In the genomic region with DNA sequence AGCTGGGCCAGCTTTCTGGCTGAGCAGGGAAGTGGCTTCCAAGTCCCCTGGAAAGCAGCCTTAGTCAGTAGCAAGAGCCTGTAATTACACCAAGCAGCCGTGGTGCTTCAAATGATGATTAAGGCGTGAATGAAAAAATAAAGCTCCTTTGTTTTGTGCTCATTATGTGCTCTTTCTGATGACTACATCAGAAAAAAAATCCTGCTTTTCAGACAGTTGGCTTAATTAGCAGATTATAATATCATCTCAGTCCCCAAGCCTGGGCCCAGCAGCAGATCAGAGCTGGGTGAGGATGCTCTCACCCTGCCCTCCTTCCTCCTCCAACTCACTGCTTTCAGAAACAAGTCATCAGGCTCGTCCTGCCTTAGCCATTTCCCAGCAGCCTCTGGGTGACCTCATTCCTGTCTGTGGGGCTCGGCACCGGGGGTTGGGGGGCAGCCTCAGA, we compare ENCODE assay signal across 17 mouse cellular contexts. TPM values are rescaled to one million over a fixed set of nuclear protein-coding genes. Genes with fewer than 3 reads are reported as not detected.
DNase-seq lines count a peak whose midpoint lies in the region; ATAC-seq and TF ChIP-seq lines count a peak whose summit lies in the region.
"Had no signal": no experiment of that assay in that cellular context is flagged by ENCODE, and none has a peak within 500 bp of the region (broad histone marks: within the 10 kb centered on the region; RNA-seq: fewer than 3 reads in every experiment).

No protein-coding gene starts in this region.

- H3K9ac ChIP-seq in forebrain, postnatal 0 days = no peak overlapping the region
- H3K9ac ChIP-seq: heart, embryonic 13.5 days; limb, embryonic 13.5 days; stomach, embryonic 15.5 days had no signal

- no peaks in the 10 kb centered on the region for H3K9me3 ChIP-seq in forebrain, postnatal 0 days (ENCODE audit: low read length)
- H3K9me3 ChIP-seq: heart, embryonic 13.5 days; limb, embryonic 13.5 days; stomach, embryonic 15.5 days had no signal

- no peaks in the 10 kb centered on the region; the same call in 1 of the 2 replicates for H3K27me3 ChIP-seq in forebrain, postnatal 0 days (ENCODE audit: insufficient read depth, low read length)
- H3K27me3 ChIP-seq: heart, embryonic 13.5 days; limb, embryonic 13.5 days; stomach, embryonic 15.5 days had no signal

- peaks cover 2% of the 10 kb centered on the region for H3K4me1 ChIP-seq in forebrain, postnatal 0 days (ENCODE audit: insufficient read depth)
- H3K4me1 ChIP-seq: stomach, embryonic 15.5 days had no signal

- 18% methylated on average over 5 of the region's 5 CpGs for WGBS in forebrain, postnatal 0 days

- no peak overlapping the region for H3K4me3 ChIP-seq in left cerebral cortex, adult 2 months
- no peak overlapping the region for H3K4me3 ChIP-seq in forebrain, postnatal 0 days (ENCODE audit: low read depth, low read length)
- H3K4me3 ChIP-seq: heart, embryonic 13.5 days; limb, embryonic 13.5 days; stomach, embryonic 15.5 days had no signal

- no peaks in the 10 kb centered on the region for H3K36me3 ChIP-seq in forebrain, postnatal 0 days (ENCODE audit: insufficient read depth)
- H3K36me3 ChIP-seq: heart, embryonic 13.5 days; limb, embryonic 13.5 days; stomach, embryonic 15.5 days had no signal

- no peak; the same call in 1 of the 2 replicates for TF ChIP-seq CTCF in left cerebral cortex, adult 2 months (IDR thresholded peaks at IDR 0.05)
- TF ChIP-seq CTCF in forebrain, postnatal 0 days (IDR thresholded peaks at IDR 0.05; ENCODE audit: low read depth) = no peak

- H3K27ac ChIP-seq in left cerebral cortex, adult 2 months = peak overlapping the region; percentile 30; the same call in 1 of the 2 replicates
- H3K27ac ChIP-seq in forebrain, postnatal 0 days (ENCODE audit: low read depth, low read length) = peak overlapping the region; percentile 79
- H3K27ac ChIP-seq: heart, embryonic 13.5 days; kidney, postnatal 0 days; limb, embryonic 13.5 days; stomach, embryonic 15.5 days had no signal

- intact Hi-C loops in left cerebral cortex, adult 2 months (cut with DNase I) = no loop called here

- ATAC-seq in frontal cortex, adult (ENCODE audit: low TSS enrichment) = peak; percentile 74
- peak; percentile 87 for ATAC-seq in forebrain, postnatal 0 days
- ATAC-seq: Patski had no signal

- no peak overlapping the region for H3K4me2 ChIP-seq in forebrain, postnatal 0 days (ENCODE audit: low read depth)
- H3K4me2 ChIP-seq: heart, embryonic 13.5 days; limb, embryonic 13.5 days; stomach, embryonic 15.5 days had no signal

- DNase-seq in frontal cortex, postnatal 25 days (ENCODE audit: low spot score in 2 of 2) = no peak
- no peak for DNase-seq in left cerebral cortex, adult 2 months (ENCODE audit: extremely low spot score in 1 of 2, low spot score in 2 of 2)
- no peak for DNase-seq in left cerebral cortex, adult 18-20 months (ENCODE audit: low spot score in 2 of 2)
- DNase-seq in brain, adult 2 months (ENCODE audit: low read depth, low spot score) = peak; percentile 73
- peak; percentile 70 for DNase-seq in forebrain, postnatal 0 days
- DNase-seq in urinary bladder, postnatal 36 days (ENCODE audit: low spot score in 2 of 2) = no peak
- DNase-seq in yolk sac, embryonic 10.5 days (ENCODE audit: low spot score) = no peak
- DNase-seq: cerebellum, adult 8-10 months; gastrocnemius, postnatal 25 days; lung, postnatal 4 days; thymus, postnatal 4 days had no signal

RNA-seq across cellular contexts. Expression of gene Cck, which starts 54.9 kb away (rescaled TPM):
- 100 to 1,000 TPM; 710 to 764 TPM for total RNA-seq in left cerebral cortex, adult 2 months (2021)
- total RNA-seq in left cerebral cortex, adult 18-20 months (2021) = 100 to 1,000 TPM; 710 to 834 TPM
- 150 and 194 TPM in 2 replicates for total RNA-seq in forebrain, postnatal 0 days (2014; rRNA removed)
- polyA plus RNA-seq in forebrain, postnatal 0 days (2015; fragmentation: Nextera tagmentation; extraction: Ambion mirVana) = 172 and 174 TPM in 2 replicates
- polyA plus RNA-seq: Patski had no signal

Comparison
In these comparisons a context has a peak if more than half of its experiments do, and no peak if none do; other contexts are left out.
1. DNase-seq: peak in brain, adult 2 months (single experiment) and forebrain, postnatal 0 days (single experiment); none in frontal cortex, postnatal 25 days (0 of 2), left cerebral cortex, adult 2 months (0 of 2), left cerebral cortex, adult 18-20 months (0 of 2), urinary bladder, postnatal 36 days (0 of 2) and yolk sac, embryonic 10.5 days (single experiment).